Mouse (Mus musculus) forebrain, embryonic 14.5 days (tissue): Measurements from ENCODE around the gene Polr2h. TPM values are rescaled to one million over a fixed set of nuclear protein-coding genes. Genes with fewer than 3 reads are reported as not detected.

ENCODE experiments used
- ATAC-seq: fragments of 200-750 bp; cut with Nextera tagmentation; 2 replicates; pipeline ENCODE4 v1.8.0; 2017; ENCODE audit warnings: mild to moderate bottlenecking, moderate library complexity
- DNase-seq: peaks from one replicate; pipeline ENCODE4 v3.0.0-alpha.2; 2015; ENCODE audit warnings: low spot score
- H3K27ac ChIP-seq: fragments of 300-500 bp; sonication (generic); 2 replicates; pipeline ENCODE4 v1.5.1; 2014; ENCODE audit warnings: low read depth, mild to moderate bottlenecking, control low read depth, low read length, moderate library complexity
- H3K27me3 ChIP-seq: fragments of 300-500 bp; sonication (generic); replicated peaks from 2 replicates; pipeline ENCODE4 v1.6.1; 2014; ENCODE audit warnings: low read length, control low read depth, mixed read lengths; ENCODE audit not compliant: control insufficient read depth, insufficient read depth
- H3K36me3 ChIP-seq: fragments of 300-500 bp; sonication (generic); 2 replicates; pipeline ENCODE4 v1.6.1; 2014; ENCODE audit warnings: low read length, control low read depth; ENCODE audit not compliant: control insufficient read depth, insufficient read depth
- H3K4me1 ChIP-seq: fragments of 300-500 bp; sonication (generic); 2 replicates; pipeline ENCODE4 v1.6.1; 2014; ENCODE audit warnings: antibody characterized with exemption, low read length, control low read depth; ENCODE audit not compliant: control insufficient read depth, insufficient read depth
- H3K4me2 ChIP-seq: fragments of 300-500 bp; sonication (generic); 2 replicates; pipeline ENCODE4 v1.6.1; 2014; ENCODE audit warnings: mild to moderate bottlenecking, control low read depth, low read length
- H3K4me3 ChIP-seq: fragments of 300-500 bp; sonication (generic); 2 replicates; pipeline ENCODE4 v1.5.1; 2014; ENCODE audit warnings: low read depth, low read length, control low read depth
- H3K9ac ChIP-seq: fragments of 300-500 bp; sonication (generic); 2 replicates; pipeline ENCODE4 v1.6.1; 2014; ENCODE audit warnings: mild to moderate bottlenecking, low read length, control low read depth, moderate library complexity
- H3K9me3 ChIP-seq: fragments of 300-500 bp; sonication (generic); replicated peaks from 2 replicates; pipeline ENCODE4 v1.6.1; 2016; ENCODE audit warnings: low read length, control low read depth, mixed read lengths; ENCODE audit not compliant: control insufficient read depth
- WGBS: fragments of 180-500 bp; shearing (Covaris S2); extraction: QIAGEN DNeasy Blood & Tissue Kit; methylation state at CpG from one replicate; pipeline ENCODE4 v1.1.7; 2014; 5-methylcytosine and 5-hydroxymethylcytosine counted together
- polyA plus RNA-seq: library from polyadenylated mRNA; unstranded; fragments of >200 nt; fragmentation: Nextera tagmentation; extraction: Ambion mirVana; gene quantifications from 2 replicates; pipeline ENCODE4 v1.2.1, GENCODE M21; 2014

Polr2h gene
- polyA plus RNA-seq, 1 experiment from 2014 or later = 126 TPM

- Histone ChIP-seq H3K4me1 (peaks cover 7% of the 10 kb centered on the region), H3K9ac (peak within 1 kb of the TSS; percentile 83), H3K9me3 (no peaks in the 10 kb centered on the region), H3K4me3 (peak within 1 kb of the TSS; percentile 63), H3K36me3 (0 out of 2 replicates have a peak, but pooled peaks cover 3% of the 10 kb centered on the region), H3K27ac (peak within 1 kb of the TSS; percentile 55), H3K4me2 (peak within 1 kb of the TSS; percentile 98), H3K27me3 (peaks cover 21% of the 10 kb centered on the region)
- DNase-seq = peak; percentile 60
- ATAC-seq = peak; percentile 86
- under 1% methylated on average over 59 of the region's 70 CpGs for WGBS
Observed at GRCm38 (mm10) chr16:20732925-20733730, 15.7 kb downstream of the Polr2h start, which contains the start of gene Chrd. TSS of gene Chrd (plus strand) at chr16:20733127.

GRCm38 (mm10) chr16:20733731-20734730 is 16.6 kb downstream of the Polr2h start, which contains the start of gene Thpo:
TSS of gene Thpo (minus strand) at chr16:20734511.
- WGBS = 4% methylated on average over 45 of the region's 45 CpGs
- ATAC-seq = no peak

GRCm38 (mm10) chr16:20735651-20736050 is 18.2 kb downstream of the Polr2h start:
- Histone ChIP-seq H3K27ac (no peak overlapping the region), H3K4me3 (no peak overlapping the region), H3K9ac (no peak overlapping the region), H3K4me2 (no peak overlapping the region), H3K27me3 (peaks cover 21% of the 10 kb centered on the region), H3K9me3 (no peaks in the 10 kb centered on the region), H3K4me1 (peaks cover 7% of the 10 kb centered on the region), H3K36me3 (0 out of 2 replicates have a peak, but pooled peaks cover 3% of the 10 kb centered on the region)
- DNase-seq (no peak), ATAC-seq (no peak)
- WGBS = 79% methylated on average over 5 of the region's 5 CpGs

More at GRCm38 (mm10) chr16:20733731-20734730, 16.6 kb downstream of the Polr2h start, which contains the start of gene Thpo:
- peak; percentile 24 for DNase-seq
- Histone ChIP-seq H3K27me3 (peaks cover 21% of the 10 kb centered on the region), H3K36me3 (0 out of 2 replicates have a peak, but pooled peaks cover 3% of the 10 kb centered on the region), H3K27ac (no peak within 1 kb of the TSS), H3K4me3 (peak within 1 kb of the TSS; percentile 63), H3K9ac (peak within 1 kb of the TSS; percentile 83), H3K4me2 (peak within 1 kb of the TSS; percentile 98), H3K4me1 (peaks cover 7% of the 10 kb centered on the region), H3K9me3 (no peaks in the 10 kb centered on the region)

GRCm38 (mm10) chr16:20736168-20736567 is 18.7 kb downstream of the Polr2h start:
- no peak overlapping the region for H3K4me2 ChIP-seq
- peaks cover 7% of the 10 kb centered on the region for H3K4me1 ChIP-seq
- WGBS = 89% methylated on average over 7 of the region's 7 CpGs
- no peak overlapping the region for H3K27ac ChIP-seq
- peaks cover 21% of the 10 kb centered on the region for H3K27me3 ChIP-seq
- ATAC-seq (no peak), DNase-seq (no peak)
- H3K9ac ChIP-seq = no peak overlapping the region
- H3K9me3 ChIP-seq = no peaks in the 10 kb centered on the region
- 0 out of 2 replicates have a peak, but pooled peaks cover 3% of the 10 kb centered on the region for H3K36me3 ChIP-seq
- no peak overlapping the region for H3K4me3 ChIP-seq

- H3K4me3 ChIP-seq = no peak overlapping the region
- no peak overlapping the region for H3K9ac ChIP-seq
- 0 out of 2 replicates have a peak, but pooled peaks cover 3% of the 10 kb centered on the region for H3K36me3 ChIP-seq
- H3K27ac ChIP-seq = no peak overlapping the region
- no peaks in the 10 kb centered on the region for H3K9me3 ChIP-seq
- peaks cover 7% of the 10 kb centered on the region for H3K4me1 ChIP-seq
- peaks cover 21% of the 10 kb centered on the region for H3K27me3 ChIP-seq
- no peak overlapping the region for H3K4me2 ChIP-seq
- WGBS = 88% methylated on average over 5 of the region's 5 CpGs
- DNase-seq = no peak
- no peak for ATAC-seq
Observed at GRCm38 (mm10) chr16:20736823-20737222, 19.4 kb downstream of the Polr2h start.

GRCm38 (mm10) chr16:20739845-20740244 is 22.4 kb downstream of the Polr2h start:
- H3K9ac ChIP-seq = no peak overlapping the region
- ATAC-seq (no peak), DNase-seq (no peak)
- no peaks in the 10 kb centered on the region for H3K9me3 ChIP-seq
- H3K27ac ChIP-seq = no peak overlapping the region
- peaks cover 8% of the 10 kb centered on the region for H3K27me3 ChIP-seq
- H3K36me3 ChIP-seq = 0 out of 2 replicates have a peak, but pooled peaks cover 3% of the 10 kb centered on the region
- H3K4me1 ChIP-seq = no peaks in the 10 kb centered on the region
- 91% methylated on average over 9 of the region's 9 CpGs for WGBS
- no peak overlapping the region for H3K4me2 ChIP-seq
- H3K4me3 ChIP-seq = no peak overlapping the region

GRCm38 (mm10) chr16:20746641-20747040 is 29.2 kb downstream of the Polr2h start:
- DNase-seq = peak; percentile 91

GRCm38 (mm10) chr16:20750518-20750917 is 33.1 kb downstream of the Polr2h start:
- H3K4me1 ChIP-seq = no peaks in the 10 kb centered on the region; the same call in 1 of the 2 replicates
- H3K4me3 ChIP-seq = no peak overlapping the region
- DNase-seq (no peak), ATAC-seq (no peak)
- H3K27ac ChIP-seq = no peak overlapping the region
- H3K9me3 ChIP-seq = no peaks in the 10 kb centered on the region
- WGBS = 68% methylated on average over 8 of the region's 8 CpGs
- H3K9ac ChIP-seq = no peak overlapping the region
- H3K36me3 ChIP-seq = no peaks in the 10 kb centered on the region
- no peak overlapping the region for H3K4me2 ChIP-seq
- H3K27me3 ChIP-seq = no peaks in the 10 kb centered on the region

More at GRCm38 (mm10) chr16:20746641-20747040, 29.2 kb downstream of the Polr2h start:
- peak; percentile 94 for ATAC-seq
- 44% methylated on average over 6 of the region's 6 CpGs for WGBS
- Histone ChIP-seq H3K27me3 (no peaks in the 10 kb centered on the region), H3K9ac (no peak overlapping the region), H3K4me1 (no peaks in the 10 kb centered on the region; the same call in 1 of the 2 replicates), H3K4me2 (no peak overlapping the region), H3K27ac (no peak overlapping the region), H3K36me3 (no peaks in the 10 kb centered on the region), H3K9me3 (no peaks in the 10 kb centered on the region), H3K4me3 (no peak overlapping the region)
